In the genomic region with DNA sequence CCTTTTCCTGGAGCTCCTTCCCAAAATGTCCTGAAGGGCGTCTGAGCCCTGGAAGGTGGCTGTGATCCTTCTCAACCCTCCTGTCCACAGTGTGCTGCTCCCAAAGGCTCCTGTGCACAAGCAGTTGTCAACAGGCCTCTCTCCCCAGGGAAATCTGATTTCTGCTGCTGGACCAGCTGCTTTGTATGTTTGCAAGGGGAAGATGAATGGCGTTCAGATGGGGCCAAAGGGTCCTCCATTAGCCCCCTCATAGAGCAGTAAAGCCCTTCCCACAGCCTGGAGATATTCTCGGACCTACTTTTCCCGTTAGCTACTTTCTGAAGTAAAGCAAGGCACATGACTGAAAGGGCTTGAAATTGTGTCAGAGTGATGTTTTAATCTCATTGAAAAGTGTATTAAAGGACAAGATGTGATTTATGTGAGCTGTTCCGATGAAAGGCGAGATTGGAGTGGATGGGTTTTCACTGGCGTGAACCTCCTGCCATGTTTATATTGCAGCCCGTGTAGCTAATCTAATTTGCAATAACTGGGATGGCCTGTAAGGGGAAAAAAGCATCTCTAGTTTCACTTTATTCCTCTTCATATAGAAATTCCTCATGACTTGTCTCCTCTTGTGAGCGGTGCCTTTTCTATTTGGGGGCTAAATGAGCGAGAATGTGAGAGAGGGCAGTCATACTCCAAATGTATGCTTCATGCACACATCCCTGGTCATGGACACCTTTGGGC, we compare ENCODE assay signal across 21 mouse cellular contexts. TPM values are rescaled to one million over a fixed set of nuclear protein-coding genes. Genes with fewer than 3 reads are reported as not detected.
DNase-seq lines count a peak whose midpoint lies in the region; ATAC-seq and TF ChIP-seq lines count a peak whose summit lies in the region.
"Had no signal": no experiment of that assay in that cellular context is flagged by ENCODE, and none has a peak within 500 bp of the region (broad histone marks: within the 10 kb centered on the region; RNA-seq: fewer than 3 reads in every experiment).

No protein-coding gene starts in this region.

- peaks cover 37% of the 10 kb centered on the region for H3K27me3 ChIP-seq in forebrain, embryonic 15.5 days
- H3K27me3 ChIP-seq in limb, embryonic 10.5 days (ENCODE audit: low read depth, poor library complexity, severe bottlenecking) = peaks cover 100% of the 10 kb centered on the region

- H3K9me3 ChIP-seq in forebrain, embryonic 15.5 days = no peaks in the 10 kb centered on the region
- H3K9me3 ChIP-seq in limb, embryonic 10.5 days (replicated peaks) = no peaks in the 10 kb centered on the region
- H3K9me3 ChIP-seq: embryonic facial prominence, embryonic 13.5 days; limb, embryonic 15.5 days had no signal

- intact Hi-C loops in gastrocnemius, postnatal 14 days (cut with DNase I; ENCODE audit: low total_unique reads) = no loop called here

- no peak for ATAC-seq in forebrain, embryonic 15.5 days (replicated peaks)

- peak overlapping the region; percentile 57 for H3K4me3 ChIP-seq in forebrain, embryonic 15.5 days
- no peak overlapping the region for H3K4me3 ChIP-seq in limb, embryonic 10.5 days
- H3K4me3 ChIP-seq in olfactory bulb, adult 2 months (ENCODE audit: insufficient read depth, low read depth, low read length) = peak overlapping the region; percentile 3; the same call in 1 of the 2 replicates
- H3K4me3 ChIP-seq: embryonic facial prominence, embryonic 13.5 days; limb, embryonic 15.5 days had no signal

- peak overlapping the region; percentile 40 for H3K9ac ChIP-seq in forebrain, embryonic 15.5 days (replicated peaks)
- H3K9ac ChIP-seq: embryonic facial prominence, embryonic 13.5 days; limb, embryonic 15.5 days had no signal

- H3K36me3 ChIP-seq in forebrain, embryonic 15.5 days = no peaks in the 10 kb centered on the region
- H3K36me3 ChIP-seq in limb, embryonic 10.5 days = no peaks in the 10 kb centered on the region
- H3K36me3 ChIP-seq: embryonic facial prominence, embryonic 13.5 days; G1E; limb, embryonic 15.5 days had no signal

- TF ChIP-seq POLR2A in olfactory bulb, adult 2 months (IDR thresholded peaks at IDR 0.05; ENCODE audit: insufficient read depth, low read depth, low read length) = no peak

- peak overlapping the region; percentile 97 for H3K27ac ChIP-seq in forebrain, embryonic 15.5 days (replicated peaks)
- H3K27ac ChIP-seq in limb, embryonic 10.5 days = no peak overlapping the region
- H3K27ac ChIP-seq in olfactory bulb, adult 2 months (ENCODE audit: insufficient read depth, low read depth, low read length) = peak overlapping the region; percentile 70
- H3K27ac ChIP-seq: embryonic facial prominence, embryonic 13.5 days; limb, embryonic 15.5 days; stomach, postnatal 0 days had no signal

- 35% methylated on average over 10 of the region's 10 CpGs for WGBS in forebrain, embryonic 15.5 days
- 3% methylated on average over 10 of the region's 10 CpGs for WGBS in limb, embryonic 10.5 days
- 55% methylated on average over 10 of the region's 10 CpGs for WGBS in olfactory bulb, adult 2 months

- no peak for TF ChIP-seq CTCF in olfactory bulb, adult 2 months (IDR thresholded peaks at IDR 0.05; ENCODE audit: insufficient read depth, low read depth, low read length)

- peaks cover 86% of the 10 kb centered on the region for H3K4me1 ChIP-seq in forebrain, embryonic 15.5 days
- peaks cover 35% of the 10 kb centered on the region for H3K4me1 ChIP-seq in limb, embryonic 10.5 days
- H3K4me1 ChIP-seq in olfactory bulb, adult 2 months (ENCODE audit: control insufficient read depth, insufficient read depth, low read length) = peaks cover 27% of the 10 kb centered on the region

- peak; percentile 40 for DNase-seq in retina, embryonic 14.5 days (ENCODE audit: low spot score)
- DNase-seq in retina, postnatal 1 day = no peak
- peak; percentile 44 for DNase-seq in limb, embryonic 10.5 days (ENCODE audit: low spot score)
- no peak for DNase-seq in gastrocnemius, postnatal 14 days
- DNase-seq in lung, postnatal 10 days = no peak
- DNase-seq in left cerebral cortex, adult 8-10 months (ENCODE audit: low spot score in 2 of 2) = no peak
- DNase-seq: cerebellum, adult 18-20 months; gastrocnemius, postnatal 10 days; kidney, adult 9 months; lung, adult 18-20 months; lung, postnatal 4 days; thymus, postnatal 25 days had no signal

- H3K4me2 ChIP-seq in forebrain, embryonic 15.5 days (replicated peaks) = peak overlapping the region; percentile 90
- H3K4me2 ChIP-seq: embryonic facial prominence, embryonic 13.5 days; limb, embryonic 15.5 days had no signal

RNA-seq across cellular contexts. Expression of a gene that starts 6.5 kb away (rescaled TPM):
- polyA plus RNA-seq in forebrain, embryonic 15.5 days (2015; fragmentation: Nextera tagmentation; extraction: Ambion mirVana) = 6.8 and 7.0 TPM in 2 replicates
- polyA plus RNA-seq in limb, embryonic 10.5 days (2016; fragmentation: Nextera tagmentation; extraction: Ambion mirVana) = not detected in 2 replicates
- polyA plus RNA-seq in olfactory bulb, adult 2 months (2012; ENCODE audit: insufficient read depth, insufficient read length, low replicate concordance, missing spikeins) = not detected in 2 replicates
- total RNA-seq in gastrocnemius, postnatal 14 days (2021) = not detected
- 10 to 100 TPM; 10.9 to 14.2 (median 13.0) TPM for total RNA-seq in left cerebral cortex, adult 8-10 months (2022)
- total RNA-seq: adrenal gland, adult 18-20 months; neutrophil, adult 5-6 weeks had no signal
- polyA plus RNA-seq: embryonic facial prominence, embryonic 13.5 days; G1E; heart, embryonic 14.5 days; limb, embryonic 15.5 days; stomach, postnatal 0 days had no signal

Comparison
In these comparisons a context has a peak if more than half of its experiments do, and no peak if none do; other contexts are left out.
1. DNase-seq: peak in retina, embryonic 14.5 days (single experiment) and limb, embryonic 10.5 days (single experiment); none in retina, postnatal 1 day (single experiment), gastrocnemius, postnatal 14 days (single experiment), lung, postnatal 10 days (single experiment) and left cerebral cortex, adult 8-10 months (0 of 2).